21 mouse cellular contexts compared by ENCODE assay signal in genomic region chr14:60910506-60911444, GRCm38 (mm10).
DNase-seq lines count a peak whose midpoint lies in the region; ATAC-seq and TF ChIP-seq lines count a peak whose summit lies in the region.
"Had no signal": no experiment of that assay in that cellular context is flagged by ENCODE, and none has a peak within 500 bp of the region (broad histone marks: within the 10 kb centered on the region; RNA-seq: fewer than 3 reads in every experiment).

No protein-coding gene starts in this region.

- no peaks in the 10 kb centered on the region for H3K79me2 ChIP-seq in macrophage (ENCODE audit: inconsistent target)

- WGBS in lung, embryonic 14.5 days, result 76% methylated on average over 12 of the region's 12 CpGs
- 83% methylated on average over 12 of the region's 12 CpGs for WGBS in intestine, embryonic 15.5 days
- 87% methylated on average over 12 of the region's 12 CpGs for WGBS in macrophage (ENCODE audit: missing documents)
- 86% methylated on average over 12 of the region's 12 CpGs for WGBS in stomach, postnatal 0 days

- H3K4me2 ChIP-seq in lung, embryonic 14.5 days, result no peak overlapping the region
- no peak overlapping the region for H3K4me2 ChIP-seq in intestine, embryonic 15.5 days (replicated peaks)
- no peak overlapping the region for H3K4me2 ChIP-seq in stomach, postnatal 0 days (replicated peaks; ENCODE audit: low read depth)
- H3K4me2 ChIP-seq: heart, embryonic 15.5 days; limb, embryonic 13.5 days; liver, embryonic 15.5 days had no signal

- no peak overlapping the region for H3K9ac ChIP-seq in lung, embryonic 14.5 days
- H3K9ac ChIP-seq in intestine, embryonic 15.5 days, result no peak overlapping the region
- no peak overlapping the region for H3K9ac ChIP-seq in stomach, postnatal 0 days (ENCODE audit: low read length)
- H3K9ac ChIP-seq: heart, embryonic 15.5 days; limb, embryonic 13.5 days; liver, embryonic 15.5 days had no signal

- H3K9me3 ChIP-seq in lung, embryonic 14.5 days (ENCODE audit: low read depth, low read length), result no peaks in the 10 kb centered on the region
- H3K9me3 ChIP-seq in intestine, embryonic 15.5 days, result no peaks in the 10 kb centered on the region
- H3K9me3 ChIP-seq in stomach, postnatal 0 days (ENCODE audit: control insufficient read depth, low read length), result no peaks in the 10 kb centered on the region
- H3K9me3 ChIP-seq: forebrain, embryonic 10.5 days; G1E; heart, embryonic 15.5 days; limb, embryonic 13.5 days; liver, embryonic 15.5 days had no signal

- H3K27me3 ChIP-seq in lung, embryonic 14.5 days (ENCODE audit: insufficient read depth, low read length), result no peaks in the 10 kb centered on the region
- H3K27me3 ChIP-seq in intestine, embryonic 15.5 days (replicated peaks), result no peaks in the 10 kb centered on the region
- no peaks in the 10 kb centered on the region for H3K27me3 ChIP-seq in stomach, postnatal 0 days (ENCODE audit: control insufficient read depth, insufficient read depth, low read length)
- H3K27me3 ChIP-seq: heart, embryonic 15.5 days; limb, embryonic 13.5 days; liver, embryonic 15.5 days; megakaryocyte, embryonic 14.5 days had no signal

- intact Hi-C loops in gastrocnemius, postnatal 36 days (cut with DNase I), result no loop called here

- peak; percentile 72 for DNase-seq in heart, adult 11 months
- no peak for DNase-seq in heart, postnatal 4 days
- DNase-seq in lung, embryonic 14.5 days, result peak; percentile 36
- DNase-seq in lung, adult 18-20 months, result no peak
- no peak for DNase-seq in gastrocnemius, postnatal 36 days
- no peak for DNase-seq in stomach, postnatal 0 days (ENCODE audit: low spot score)
- DNase-seq: cerebellum, adult 9-11 months; heart, adult 18-20 months; kidney, adult 18-20 months; layer of hippocampus, postnatal 36 days; midbrain, embryonic 14.5 days; right cerebral cortex, postnatal 25 days had no signal

- ATAC-seq in lung, embryonic 14.5 days (ENCODE audit: insufficient read depth), result no peak
- peak; percentile 55; the same call in 1 of the 2 replicates for ATAC-seq in intestine, embryonic 15.5 days
- no peak for ATAC-seq in stomach, postnatal 0 days (ENCODE audit: low FRiP score, low TSS enrichment)
- ATAC-seq: hindbrain, embryonic 16.5 days had no signal

- H3K4me1 ChIP-seq in lung, embryonic 14.5 days (ENCODE audit: insufficient read depth), result no peaks in the 10 kb centered on the region; the same call in 1 of the 2 replicates
- peaks cover 9% of the 10 kb centered on the region; the same call in 1 of the 2 replicates for H3K4me1 ChIP-seq in intestine, embryonic 15.5 days (replicated peaks)
- no peaks in the 10 kb centered on the region for H3K4me1 ChIP-seq in stomach, postnatal 0 days (replicated peaks; ENCODE audit: control insufficient read depth, insufficient read depth)
- H3K4me1 ChIP-seq: liver, embryonic 15.5 days; megakaryocyte, embryonic 14.5 days had no signal

- H3K36me3 ChIP-seq in lung, embryonic 14.5 days (ENCODE audit: insufficient read depth), result no peaks in the 10 kb centered on the region
- no peaks in the 10 kb centered on the region for H3K36me3 ChIP-seq in intestine, embryonic 15.5 days
- H3K36me3 ChIP-seq in macrophage (ENCODE audit: inconsistent target), result no peaks in the 10 kb centered on the region
- H3K36me3 ChIP-seq in stomach, postnatal 0 days (ENCODE audit: control insufficient read depth, insufficient read depth, low read length), result no peaks in the 10 kb centered on the region
- H3K36me3 ChIP-seq: heart, embryonic 15.5 days; liver, embryonic 15.5 days had no signal

- H3K4me3 ChIP-seq in lung, embryonic 14.5 days (ENCODE audit: low read depth, low read length), result no peak overlapping the region
- no peak overlapping the region for H3K4me3 ChIP-seq in intestine, embryonic 15.5 days (replicated peaks)
- no peak overlapping the region for H3K4me3 ChIP-seq in macrophage (ENCODE audit: inconsistent target)
- no peak overlapping the region for H3K4me3 ChIP-seq in stomach, postnatal 0 days (ENCODE audit: low read depth, low read length)
- H3K4me3 ChIP-seq: forebrain, embryonic 10.5 days; heart, embryonic 15.5 days; limb, embryonic 13.5 days; liver, embryonic 15.5 days; megakaryocyte, embryonic 14.5 days had no signal

- no peak for TF ChIP-seq EP300 in stomach, postnatal 0 days (optimal IDR thresholded peaks at IDR 0.05)

- H3K27ac ChIP-seq in lung, embryonic 14.5 days (ENCODE audit: low read depth), result no peak overlapping the region
- H3K27ac ChIP-seq in intestine, embryonic 15.5 days, result no peak overlapping the region
- 0 out of 2 replicates have a peak overlapping the region, but pooled peaks have one; percentile 2 for H3K27ac ChIP-seq in macrophage
- no peak overlapping the region for H3K27ac ChIP-seq in stomach, postnatal 0 days (replicated peaks)
- H3K27ac ChIP-seq: heart, embryonic 15.5 days; limb, embryonic 13.5 days; liver, embryonic 15.5 days had no signal

- TF ChIP-seq CTCF in lung, embryonic 14.5 days (IDR thresholded peaks at IDR 0.05; ENCODE audit: low read depth), result no peak
- no peak for TF ChIP-seq CTCF in stomach, postnatal 0 days (IDR thresholded peaks at IDR 0.05; ENCODE audit: low read depth)

Comparison
In these comparisons a context has a peak if more than half of its experiments do, and no peak if none do; other contexts are left out.
1. DNase-seq: peak in heart, adult 11 months (single experiment) and lung, embryonic 14.5 days (single experiment); none in heart, postnatal 4 days (single experiment), lung, adult 18-20 months (0 of 2), gastrocnemius, postnatal 36 days (0 of 2) and stomach, postnatal 0 days (single experiment).